Mouse (Mus musculus): ENCODE data around the gene Slc25a25.

- TF ChIP-seq CTCF (IDR thresholded peaks at IDR 0.05; ENCODE audit: low read depth): no peak
- no peak for TF ChIP-seq EP300 (optimal IDR thresholded peaks at IDR 0.05)
These were observed 2.8 kb downstream of the Slc25a25 start for GRCm38 (mm10) chr2:32448480-32448879.
